7 mouse cellular contexts compared by ENCODE assay signal in the genomic region with DNA sequence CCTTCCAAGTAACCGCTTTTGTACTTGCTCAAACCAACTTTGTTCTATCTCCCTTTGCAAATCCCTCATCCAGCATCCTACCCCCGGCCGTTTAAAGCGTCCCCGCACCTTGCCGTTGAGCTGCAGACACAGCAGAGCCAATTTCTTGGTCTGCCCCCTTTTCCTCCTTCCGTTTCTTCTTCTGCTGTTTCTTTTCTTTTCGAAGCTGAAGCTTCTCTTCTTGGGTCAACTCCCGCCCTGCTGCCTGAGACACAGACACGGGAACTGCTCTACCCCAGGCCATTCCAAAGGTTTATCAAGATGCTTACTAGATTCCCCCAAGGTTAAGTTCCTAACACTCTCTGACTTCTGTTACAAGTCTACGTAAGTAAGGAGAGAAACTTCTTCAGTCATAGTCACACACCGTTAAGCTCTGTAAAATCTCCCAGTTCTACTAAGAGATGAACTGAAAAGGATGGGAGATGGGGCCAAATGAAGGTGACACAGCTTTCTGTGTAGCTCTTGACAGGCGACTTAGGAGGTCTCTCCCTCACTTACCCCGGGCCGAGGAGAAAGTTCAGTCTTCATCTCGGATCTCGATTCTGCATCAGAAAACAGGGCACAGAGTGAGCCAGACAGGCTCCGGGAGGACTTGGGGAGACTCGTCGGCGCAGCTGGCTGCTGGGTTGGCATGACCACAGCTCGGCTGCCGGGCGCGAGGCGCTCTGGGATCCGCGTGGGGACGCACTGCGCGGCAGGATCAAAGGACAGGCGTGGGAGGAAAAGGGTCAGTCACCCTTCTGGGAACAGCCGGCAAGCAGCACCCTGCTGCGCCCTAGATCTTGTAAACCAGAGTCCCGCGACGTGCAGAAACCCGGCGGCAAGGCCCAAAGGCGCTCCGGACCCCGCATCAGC. TPM values are rescaled to one million over a fixed set of nuclear protein-coding genes. Genes with fewer than 3 reads are reported as not detected.
DNase-seq lines count a peak whose midpoint lies in the region; ATAC-seq and TF ChIP-seq lines count a peak whose summit lies in the region.

No protein-coding gene starts in this region.

- WGBS in lung, adult 2 months, result 12% methylated on average over 42 of the region's 42 CpGs
- 10% methylated on average over 42 of the region's 42 CpGs for WGBS in liver, embryonic 15.5 days (ENCODE audit: insufficient replicate concordance)

- peak; percentile 17 to 22 for ATAC-seq in hematopoietic stem cell, adult 5-6 weeks (replicated peaks in 1 of 2; ENCODE audit: insufficient read depth in 1 of 2, low FRiP score in 2 of 2, low TSS enrichment in 1 of 2, low read depth in 1 of 2, poor library complexity in 2 of 2, severe bottlenecking in 2 of 2)
- peak; percentile 47 for ATAC-seq in liver, embryonic 15.5 days (ENCODE audit: insufficient read depth)

- H3K4me2 ChIP-seq in liver, embryonic 15.5 days, result peak overlapping the region; percentile 79

- TF ChIP-seq CTCF in lung, adult 2 months (IDR thresholded peaks at IDR 0.05; ENCODE audit: insufficient read depth, low read length), result no peak
- TF ChIP-seq CTCF in cortical plate, adult 2 months (IDR thresholded peaks at IDR 0.05; ENCODE audit: extremely low read depth, insufficient read depth, low read length), result no peak
- no peak for TF ChIP-seq CTCF in testis, adult 2 months (IDR thresholded peaks at IDR 0.05; ENCODE audit: control insufficient read depth, insufficient read depth, insufficient replicate concordance, low read depth, low read length)

- H3K27me3 ChIP-seq in liver, embryonic 15.5 days, result no peaks in the 10 kb centered on the region
- H3K27me3 ChIP-seq in testis, adult 2 months (ENCODE audit: control insufficient read depth, insufficient read depth, low read length), result no peaks in the 10 kb centered on the region

- TF ChIP-seq POLR2A in lung, adult 2 months (IDR thresholded peaks at IDR 0.05; ENCODE audit: borderline replicate concordance, extremely low read depth, low read depth, low read length), result no peak
- no peak for TF ChIP-seq POLR2A in cortical plate, adult 2 months (IDR thresholded peaks at IDR 0.05; ENCODE audit: extremely low read depth, insufficient read depth, low read length)
- TF ChIP-seq POLR2A in testis, adult 2 months (IDR thresholded peaks at IDR 0.05; ENCODE audit: control insufficient read depth, low read depth, low read length), result no peak

- H3K27ac ChIP-seq in cortical plate, adult 2 months (ENCODE audit: insufficient read depth, low read length), result peak overlapping the region; percentile 17
- H3K27ac ChIP-seq in liver, embryonic 15.5 days (replicated peaks), result peak overlapping the region; percentile 91
- peak overlapping the region; percentile 67 for H3K27ac ChIP-seq in testis, adult 2 months (ENCODE audit: control insufficient read depth, insufficient read depth, low read depth, low read length)

- H3K9ac ChIP-seq in liver, embryonic 15.5 days, result peak overlapping the region; percentile 82

- H3K36me3 ChIP-seq in liver, embryonic 15.5 days (replicated peaks), result peaks cover 70% of the 10 kb centered on the region
- no peaks in the 10 kb centered on the region; the same call in none of the 2 replicates for H3K36me3 ChIP-seq in testis, adult 2 months (ENCODE audit: control insufficient read depth, insufficient read depth, low read length)

- H3K4me1 ChIP-seq in lung, adult 2 months (ENCODE audit: control insufficient read depth, insufficient read depth, low read length), result peaks cover 7% of the 10 kb centered on the region
- H3K4me1 ChIP-seq in cortical plate, adult 2 months (ENCODE audit: control insufficient read depth, insufficient read depth, low read length), result peaks cover 4% of the 10 kb centered on the region
- H3K4me1 ChIP-seq in liver, embryonic 15.5 days (replicated peaks), result peaks cover 24% of the 10 kb centered on the region
- peaks cover 6% of the 10 kb centered on the region for H3K4me1 ChIP-seq in testis, adult 2 months (ENCODE audit: control insufficient read depth, insufficient read depth, low read length)

- DNase-seq in lung, adult 2 months, result no peak
- DNase-seq in lung, postnatal 14 days, result no peak
- DNase-seq in frontal cortex, adult 2 months (ENCODE audit: extremely low spot score in 1 of 2, low spot score in 1 of 2), result no peak

- H3K9me3 ChIP-seq in liver, embryonic 15.5 days (replicated peaks), result no peaks in the 10 kb centered on the region

- peak overlapping the region; percentile 99 for H3K4me3 ChIP-seq in lung, adult 2 months (replicated peaks; ENCODE audit: extremely low read depth, low read depth, low read length)
- H3K4me3 ChIP-seq in cortical plate, adult 2 months (ENCODE audit: insufficient read depth, low read length), result peak overlapping the region; percentile 71
- peak overlapping the region; percentile 84 for H3K4me3 ChIP-seq in liver, embryonic 15.5 days (replicated peaks)
- peak overlapping the region; percentile 93 for H3K4me3 ChIP-seq in testis, adult 2 months (ENCODE audit: control insufficient read depth, low read depth, low read length)

RNA-seq across cellular contexts. Expression of gene Snx17, which starts 0.7 kb away (rescaled TPM):
- polyA plus RNA-seq in lung, adult 2 months (2012; rRNA removed), result 80.9 and 97.0 TPM in 2 replicates
- polyA plus RNA-seq in cortical plate, adult 2 months (2012; rRNA removed), result 87.6 and 90.6 TPM in 2 replicates
- 33.8 and 37.6 TPM in 2 replicates for total RNA-seq in hematopoietic stem cell, adult 5-6 weeks (2017)
- 40.2 and 41.6 TPM in 2 replicates for polyA plus RNA-seq in liver, embryonic 15.5 days (2015; fragmentation: Nextera tagmentation; extraction: Ambion mirVana)
- polyA plus RNA-seq in testis, adult 2 months (2012; rRNA removed), result 22.2 and 24.8 TPM in 2 replicates
- 86.9 and 89.2 TPM in 2 replicates for polyA plus RNA-seq in frontal cortex, adult 2 months (2012; rRNA removed)

RNA-seq across cellular contexts. Expression of gene Eif2b4, which starts 0.9 kb away (rescaled TPM):
- 28.3 and 44.9 TPM in 2 replicates for polyA plus RNA-seq in lung, adult 2 months (2012; rRNA removed)
- 62.7 and 66.2 TPM in 2 replicates for polyA plus RNA-seq in cortical plate, adult 2 months (2012; rRNA removed)
- total RNA-seq in hematopoietic stem cell, adult 5-6 weeks (2017), result 11.4 and 16.0 TPM in 2 replicates
- 41.2 and 47.3 TPM in 2 replicates for polyA plus RNA-seq in liver, embryonic 15.5 days (2015; fragmentation: Nextera tagmentation; extraction: Ambion mirVana)
- 107 and 116 TPM in 2 replicates for polyA plus RNA-seq in testis, adult 2 months (2012; rRNA removed)
- polyA plus RNA-seq in frontal cortex, adult 2 months (2012; rRNA removed), result 50.6 and 63.3 TPM in 2 replicates

RNA-seq across cellular contexts. Expression of gene Zfp513, which starts 9.8 kb away (rescaled TPM):
- polyA plus RNA-seq in lung, adult 2 months (2012; rRNA removed), result 45.2 and 52.4 TPM in 2 replicates
- 38.1 and 42.1 TPM in 2 replicates for polyA plus RNA-seq in cortical plate, adult 2 months (2012; rRNA removed)
- 5.8 and 11.3 TPM in 2 replicates for total RNA-seq in hematopoietic stem cell, adult 5-6 weeks (2017)
- polyA plus RNA-seq in liver, embryonic 15.5 days (2015; fragmentation: Nextera tagmentation; extraction: Ambion mirVana), result 2.6 and 3.1 TPM in 2 replicates
- 53.2 and 60.0 TPM in 2 replicates for polyA plus RNA-seq in testis, adult 2 months (2012; rRNA removed)
- 44.6 and 47.2 TPM in 2 replicates for polyA plus RNA-seq in frontal cortex, adult 2 months (2012; rRNA removed)

RNA-seq across cellular contexts. Expression of gene Gtf3c2, which starts 12.3 kb away (rescaled TPM):
- polyA plus RNA-seq in lung, adult 2 months (2012; rRNA removed), result 39.2 and 59.2 TPM in 2 replicates
- polyA plus RNA-seq in cortical plate, adult 2 months (2012; rRNA removed), result 86.8 and 92.3 TPM in 2 replicates
- 64.3 and 83.3 TPM in 2 replicates for total RNA-seq in hematopoietic stem cell, adult 5-6 weeks (2017)
- 28.8 and 31.5 TPM in 2 replicates for polyA plus RNA-seq in liver, embryonic 15.5 days (2015; fragmentation: Nextera tagmentation; extraction: Ambion mirVana)
- 47.2 and 49.0 TPM in 2 replicates for polyA plus RNA-seq in testis, adult 2 months (2012; rRNA removed)
- polyA plus RNA-seq in frontal cortex, adult 2 months (2012; rRNA removed), result 80.3 and 89.9 TPM in 2 replicates

RNA-seq across cellular contexts. Expression of gene Gm29609, which starts 12.6 kb away (rescaled TPM):
- polyA plus RNA-seq in lung, adult 2 months (2012; rRNA removed), result 2.2 and 2.7 TPM in 2 replicates
- polyA plus RNA-seq in cortical plate, adult 2 months (2012; rRNA removed), result 2.8 and 3.4 TPM in 2 replicates
- total RNA-seq in hematopoietic stem cell, adult 5-6 weeks (2017), result 1.2 TPM in 1 of 2 replicates, not detected in the other
- 0.33 and 0.74 TPM in 2 replicates for polyA plus RNA-seq in liver, embryonic 15.5 days (2015; fragmentation: Nextera tagmentation; extraction: Ambion mirVana)
- 7.3 and 9.7 TPM in 2 replicates for polyA plus RNA-seq in testis, adult 2 months (2012; rRNA removed)
- 3.0 and 4.0 TPM in 2 replicates for polyA plus RNA-seq in frontal cortex, adult 2 months (2012; rRNA removed)

Comparison
In these comparisons a context has a peak if more than half of its experiments do, and no peak if none do; other contexts are left out.
1. H3K27ac ChIP-seq: peak in every context shown above with its lines; median percentile 91 in liver, embryonic 15.5 days; 67 in testis, adult 2 months; 17 in cortical plate, adult 2 months.